Mouse (Mus musculus) macrophage (primary cell): Measurements from ENCODE around the gene Trh. TPM values are rescaled to one million over a fixed set of nuclear protein-coding genes. Genes with fewer than 3 reads are reported as not detected.

Source experiments
- polyA plus RNA-seq: library from polyadenylated mRNA; stranded (reverse); fragments of 250-400 nt; gene quantifications from 3 replicates; pipeline ENCODE4 v1.2.4, GENCODE M21; 2018; ENCODE audit warnings: inconsistent platforms

The Trh gene
- polyA plus RNA-seq, 1 experiment from 2014 or later, result not detected

Other genes with a start within 250 kb of the Trh start
- gene Nr2c2, start 153.3 kb downstream of the Trh start, polyA plus RNA-seq, result 7.5 to 11.6 TPM (median 8.7 TPM) in 3 replicates
- gene Mrps25, start 60.6 kb downstream of the Trh start, polyA plus RNA-seq, result 20.5 to 40.7 TPM (median 29.2 TPM) in 3 replicates
- 11.9 to 15.6 TPM (median 14.0 TPM) in 3 replicates for gene Rbsn, start 29.7 kb downstream of the Trh start, polyA plus RNA-seq